ENCODE assay signal across 9 mouse cellular contexts in the genomic region with DNA sequence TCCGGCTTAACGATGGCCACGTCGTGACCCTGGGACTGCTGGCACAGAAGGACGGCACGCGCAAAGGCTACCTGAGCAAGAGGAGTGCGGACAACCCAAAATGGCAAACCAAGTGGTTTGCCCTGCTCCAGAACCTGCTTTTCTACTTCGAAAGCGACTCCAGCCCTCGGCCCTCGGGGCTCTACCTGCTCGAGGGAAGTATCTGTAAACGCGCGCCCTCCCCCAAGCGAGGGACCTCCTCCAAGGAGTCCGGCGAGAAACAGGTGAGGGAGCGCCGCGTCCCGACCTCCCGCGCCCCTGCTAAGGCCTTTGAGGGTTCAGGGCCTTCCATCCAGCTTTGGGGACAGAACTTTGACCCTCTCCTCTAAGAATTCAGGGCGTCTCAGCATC. TPM values are rescaled to one million over a fixed set of nuclear protein-coding genes. Genes with fewer than 3 reads are reported as not detected.
A peak's percentile ranks its signal among the peaks of the same experiment; 100 is the strongest.
DNase-seq lines count a peak whose midpoint lies in the region; ATAC-seq lines count a peak whose summit lies in the region.
"Had no signal": no experiment of that assay in that cellular context is flagged by ENCODE, and none has a peak within 500 bp of the region (broad histone marks: within the 10 kb centered on the region; RNA-seq: fewer than 3 reads in every experiment).

No protein-coding gene starts in this region.

- peaks cover 64% of the 10 kb centered on the region for H3K27me3 ChIP-seq in lung, embryonic 16.5 days (ENCODE audit: control insufficient read depth, insufficient read depth, low read depth, low read length)
- peaks cover 99% of the 10 kb centered on the region for H3K27me3 ChIP-seq in limb, embryonic 13.5 days
- peaks cover 76% of the 10 kb centered on the region for H3K27me3 ChIP-seq in stomach, embryonic 15.5 days (replicated peaks)

- 0% methylated on average over 26 of the region's 26 CpGs for WGBS in lung, embryonic 16.5 days
- WGBS in limb, embryonic 13.5 days: under 1% methylated on average over 26 of the region's 26 CpGs
- WGBS in stomach, embryonic 15.5 days: 2% methylated on average over 26 of the region's 26 CpGs

- no peak overlapping the region for H3K27ac ChIP-seq in lung, embryonic 16.5 days (ENCODE audit: low read length)
- H3K27ac ChIP-seq in limb, embryonic 13.5 days: no peak overlapping the region
- H3K27ac ChIP-seq in stomach, embryonic 15.5 days: no peak overlapping the region

- no peaks in the 10 kb centered on the region for H3K9me3 ChIP-seq in lung, embryonic 16.5 days (ENCODE audit: control insufficient read depth, low read length)
- no peaks in the 10 kb centered on the region for H3K9me3 ChIP-seq in limb, embryonic 13.5 days
- H3K9me3 ChIP-seq in stomach, embryonic 15.5 days: no peaks in the 10 kb centered on the region

- 0 out of 2 replicates have a peak, but pooled peaks have one; percentile 0 for ATAC-seq in cerebellum, adult (ENCODE audit: insufficient number of reproducible peaks, low FRiP score, low TSS enrichment)
- ATAC-seq in lung, embryonic 16.5 days (ENCODE audit: low read depth): peak; percentile 42
- ATAC-seq in limb, embryonic 13.5 days (ENCODE audit: low FRiP score, low read depth): no peak
- no peak for ATAC-seq in stomach, embryonic 15.5 days (ENCODE audit: insufficient read depth, low FRiP score, low read depth)

- H3K4me3 ChIP-seq in lung, embryonic 16.5 days (ENCODE audit: low read length): peak overlapping the region; percentile 53
- peak overlapping the region; percentile 56 for H3K4me3 ChIP-seq in limb, embryonic 13.5 days
- peak overlapping the region; percentile 51 for H3K4me3 ChIP-seq in stomach, embryonic 15.5 days (replicated peaks)

- H3K9ac ChIP-seq in lung, embryonic 16.5 days (ENCODE audit: low read length): no peak overlapping the region
- H3K9ac ChIP-seq in limb, embryonic 13.5 days: peak overlapping the region; percentile 53; the same call in 1 of the 2 replicates
- no peak overlapping the region for H3K9ac ChIP-seq in stomach, embryonic 15.5 days

- no peak for DNase-seq in cerebellum, adult 9-10 months
- DNase-seq in lung, postnatal 10 days: no peak
- no peak for DNase-seq in spleen, adult 18-20 months
- no peak for DNase-seq in thymus, adult 18-20 months

- no peaks in the 10 kb centered on the region for H3K36me3 ChIP-seq in lung, embryonic 16.5 days (ENCODE audit: control insufficient read depth, insufficient read depth, low read length)
- no peaks in the 10 kb centered on the region for H3K36me3 ChIP-seq in limb, embryonic 13.5 days
- H3K36me3 ChIP-seq in stomach, embryonic 15.5 days: no peaks in the 10 kb centered on the region

- H3K4me2 ChIP-seq in lung, embryonic 16.5 days (ENCODE audit: low read depth, low read length): peak overlapping the region; percentile 93
- H3K4me2 ChIP-seq in limb, embryonic 13.5 days (replicated peaks): peak overlapping the region; percentile 94
- peak overlapping the region; percentile 97 for H3K4me2 ChIP-seq in stomach, embryonic 15.5 days

- peaks cover 24% of the 10 kb centered on the region for H3K4me1 ChIP-seq in lung, embryonic 16.5 days (replicated peaks; ENCODE audit: control insufficient read depth, insufficient read depth, low read length)
- H3K4me1 ChIP-seq in limb, embryonic 13.5 days: peaks cover 30% of the 10 kb centered on the region
- peaks cover 21% of the 10 kb centered on the region for H3K4me1 ChIP-seq in stomach, embryonic 15.5 days

RNA-seq across cellular contexts. Expression of gene Rasgrf1, which starts 0.3 kb away (rescaled TPM):
- polyA plus RNA-seq in lung, embryonic 16.5 days (2015; fragmentation: Nextera tagmentation; extraction: Ambion mirVana): 0.79 and 1.5 TPM in 2 replicates
- 0.34 and 0.54 TPM in 2 replicates for polyA plus RNA-seq in limb, embryonic 13.5 days (2015; fragmentation: Nextera tagmentation; extraction: Ambion mirVana)
- 0.74 and 1.0 TPM in 2 replicates for polyA plus RNA-seq in stomach, embryonic 15.5 days (2015; fragmentation: Nextera tagmentation; extraction: Ambion mirVana)
- polyA plus RNA-seq: liver, adult 2 months had no signal

Comparison
In these comparisons a context has a peak if more than half of its experiments do, and no peak if none do; other contexts are left out.
1. ATAC-seq: peak in cerebellum, adult (single experiment) and lung, embryonic 16.5 days (single experiment); none in limb, embryonic 13.5 days (single experiment) and stomach, embryonic 15.5 days (single experiment).
2. Peak in every context shown above with its lines, with median percentiles within 50 percentile points of each other: H3K4me2 ChIP-seq and H3K4me3 ChIP-seq.